Mouse (Mus musculus) liver, postnatal 0 days (tissue): ENCODE data around the gene Atp6v1f.

ENCODE experiments used
- CTCF ChIP-seq: sonication (generic); IDR thresholded peaks from 2 replicates; pipeline ENCODE4 v1.5.1; 2016; ENCODE audit warnings: antibody characterized with exemption, low read depth
- EP300 ChIP-seq: IDR thresholded peaks from 2 replicates; pipeline ENCODE4 v1.6.1; 2016; ENCODE audit warnings: antibody characterized with exemption, low read depth, mild to moderate bottlenecking

GRCm38 (mm10) chr6:29474736-29475135, 7.2 kb downstream of the Atp6v1f start:
- no peak for TF ChIP-seq CTCF
- TF ChIP-seq EP300, result no peak
